ENCODE assay signal across 8 mouse cellular contexts in genomic region chr19:21144659-21145283, GRCm38 (mm10).
DNase-seq lines count a peak whose midpoint lies in the region; TF ChIP-seq lines count a peak whose summit lies in the region.

No protein-coding gene starts in this region.

- peak overlapping the region; percentile 61; the same call in 1 of the 2 replicates for H3K27ac ChIP-seq in small intestine, adult 2 months (ENCODE audit: insufficient read depth, low read depth, low read length)

- no peaks in the 10 kb centered on the region for H3K27me3 ChIP-seq in small intestine, adult 2 months (ENCODE audit: control insufficient read depth, insufficient read depth, low read length)

- TF ChIP-seq CTCF in small intestine, adult 2 months (IDR thresholded peaks at IDR 0.05; ENCODE audit: extremely low read depth, insufficient read length, insufficient replicate concordance, low read depth, low read length) = no peak

- TF ChIP-seq POLR2A in small intestine, adult 2 months (IDR thresholded peaks at IDR 0.05; ENCODE audit: low read depth, low read length) = no peak

- intact Hi-C loops in left cerebral cortex, postnatal 36 days (cut with DNase I) = no loop called here

- H3K4me3 ChIP-seq in small intestine, adult 2 months (ENCODE audit: low read depth, low read length) = no peak overlapping the region

- peak; percentile 88 for DNase-seq in 416B (ENCODE audit: low read depth)
- peak; percentile 15 for DNase-seq in Muller cell, postnatal 12 days (ENCODE audit: inconsistent ontology term)
- DNase-seq in gastrocnemius, postnatal 25 days = peak; percentile 41
- DNase-seq in kidney, adult 8-10 months = peak; percentile 46 to 54
- DNase-seq in lung, postnatal 14 days = peak; percentile 34
- no peak for DNase-seq in left cerebral cortex, postnatal 36 days (ENCODE audit: low spot score in 2 of 2)
- no peak for DNase-seq in cerebellum, postnatal 25 days

- H3K36me3 ChIP-seq in small intestine, adult 2 months (ENCODE audit: control insufficient read depth, insufficient read depth, low read length) = no peaks in the 10 kb centered on the region

- H3K4me1 ChIP-seq in small intestine, adult 2 months (ENCODE audit: control insufficient read depth, insufficient read depth, insufficient read length, low read length) = peaks cover 4% of the 10 kb centered on the region; the same call in 1 of the 2 replicates

- 24% methylated on average over 13 of the region's 13 CpGs for WGBS in small intestine, adult 2 months

Comparison
In these comparisons a context has a peak if more than half of its experiments do, and no peak if none do; other contexts are left out.
1. DNase-seq: peak in 416B (single experiment), Muller cell, postnatal 12 days (single experiment), gastrocnemius, postnatal 25 days (single experiment), kidney, adult 8-10 months (2 of 2) and lung, postnatal 14 days (single experiment); none in left cerebral cortex, postnatal 36 days (0 of 2) and cerebellum, postnatal 25 days (0 of 2).